Mouse (Mus musculus) CD4-positive, CD25-positive, alpha-beta regulatory T cell, adult 2 months (primary cell): ENCODE results near the gene Polm.
A peak's percentile ranks its signal among the peaks of the same experiment; 100 is the strongest.
"Not testable (repeated sequence)": the region's sequence is repeated elsewhere in the genome, so short reads cannot be mapped to it uniquely, and the experiment has no call there.

ENCODE experiments used
- DNase-seq: peaks from one replicate; pipeline ENCODE4 v3.0.0-alpha.2; 2012; ENCODE audit warnings: low read depth, low spot score

Polm gene

DNA sequence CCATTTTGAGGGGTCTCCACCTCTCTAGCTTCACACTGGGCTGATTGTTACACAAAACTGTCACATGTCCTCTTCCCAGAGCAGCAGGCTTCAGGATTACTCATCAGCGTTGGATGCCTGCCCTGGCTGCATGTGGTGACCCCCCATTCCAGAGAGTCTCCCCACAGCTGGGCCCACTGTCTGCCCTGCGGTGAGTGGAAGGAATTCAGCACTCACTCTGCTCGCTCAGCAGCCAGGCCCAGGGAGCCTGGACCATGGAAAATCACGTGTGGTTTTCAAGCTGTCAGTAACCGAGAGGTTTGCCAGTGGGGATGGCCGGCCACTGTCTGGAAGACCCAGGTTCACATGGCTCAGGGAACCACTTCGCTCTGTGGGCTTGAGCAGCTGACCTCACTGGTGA lies 18.1 kb upstream of the Polm start:
- DNase-seq: no peak

DNA sequence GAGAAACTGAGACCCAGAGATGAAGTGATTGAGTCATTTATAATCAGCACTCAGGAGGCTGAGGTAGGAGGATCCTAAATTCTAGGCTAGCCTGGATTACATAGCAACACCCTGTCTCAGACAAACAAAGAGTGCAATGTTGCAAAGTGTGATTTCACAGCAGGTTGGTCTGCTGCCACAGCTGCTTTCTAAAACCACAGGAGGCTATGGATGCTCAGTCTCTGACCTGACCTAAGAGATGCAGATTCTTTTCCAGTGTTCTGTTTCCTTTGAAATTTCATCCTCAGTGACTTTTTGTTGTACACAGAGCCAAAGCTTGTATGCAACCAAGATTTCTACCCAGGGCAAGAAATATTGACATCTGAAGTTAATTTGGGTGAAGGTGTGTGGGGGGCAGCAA lies 17.7 kb upstream of the Polm start:
- DNase-seq: no peak

DNA sequence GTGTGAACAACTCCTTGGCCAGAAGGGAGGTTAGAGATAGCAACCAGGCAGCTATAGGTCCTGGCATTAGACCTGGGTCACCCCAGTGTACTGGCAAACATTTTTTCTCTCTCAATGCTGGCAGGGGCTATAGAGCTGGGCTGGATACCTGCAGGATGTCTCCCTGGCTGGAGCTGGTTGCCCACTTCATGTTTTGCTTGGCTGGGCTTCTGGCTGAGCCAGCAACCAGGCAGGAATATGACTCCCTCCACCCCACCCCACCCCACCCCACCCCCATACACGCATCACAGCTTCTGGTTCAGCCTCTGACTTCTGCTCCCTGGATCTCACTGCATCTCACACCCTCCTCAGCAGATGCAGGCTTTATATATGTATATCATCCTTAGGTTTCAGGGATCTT lies 14.5 kb upstream of the Polm start:
- DNase-seq: no peak

DNA sequence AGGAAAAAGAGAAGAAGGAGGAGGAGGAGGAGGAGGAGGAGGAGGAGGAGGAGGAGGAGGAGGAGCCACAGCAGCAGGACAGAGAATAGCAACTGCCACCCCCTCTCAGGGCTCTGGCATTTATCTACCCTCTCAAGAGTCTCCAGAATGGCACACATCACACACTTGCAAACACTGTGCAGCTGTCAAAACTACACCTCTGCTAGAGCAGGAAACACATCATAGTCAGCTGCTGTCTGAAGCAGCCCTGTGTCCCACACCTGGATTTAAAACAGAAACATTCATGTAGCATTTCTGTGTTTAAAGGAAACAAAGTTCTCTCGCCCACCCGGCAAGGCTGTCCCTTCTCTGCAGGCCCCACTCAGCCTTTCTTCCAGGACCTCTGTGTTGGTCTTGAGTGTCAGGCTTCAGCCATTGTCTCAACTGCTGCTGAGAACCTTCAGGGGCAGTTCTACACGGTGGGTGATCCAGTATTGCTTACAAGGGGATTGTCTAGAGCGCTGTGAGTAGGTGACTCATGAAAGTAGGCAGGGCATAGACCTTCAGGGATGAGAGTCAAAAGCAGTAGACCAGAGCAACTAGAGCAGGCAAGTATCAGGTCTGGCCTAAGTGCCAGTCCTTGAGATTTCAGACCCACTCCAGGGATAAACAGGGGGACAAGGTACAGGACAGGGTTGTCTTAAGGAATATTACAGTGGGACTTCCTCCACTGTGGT lies 13.4 kb upstream of the Polm start:
- DNase-seq: no peak

DNA sequence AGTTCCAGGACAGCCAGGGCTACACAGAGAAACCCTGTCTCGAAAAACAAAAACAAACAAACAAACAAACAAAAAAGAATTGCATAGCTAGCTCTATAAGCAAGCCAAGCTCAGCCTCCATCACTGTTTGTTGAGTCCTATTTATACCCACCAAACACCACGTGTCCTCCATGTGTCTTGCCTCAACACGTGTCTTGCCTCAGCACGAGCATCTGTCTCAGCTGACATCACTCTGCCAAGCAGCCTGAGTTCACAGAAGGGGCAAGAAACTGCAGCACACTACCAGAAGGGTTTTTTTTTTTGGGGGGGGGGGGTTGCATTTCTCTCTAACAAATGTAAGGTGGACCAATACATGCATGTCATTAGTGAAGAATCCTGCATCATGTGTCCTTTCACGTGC lies 12.6 kb upstream of the Polm start:
- DNase-seq: no peak

DNA sequence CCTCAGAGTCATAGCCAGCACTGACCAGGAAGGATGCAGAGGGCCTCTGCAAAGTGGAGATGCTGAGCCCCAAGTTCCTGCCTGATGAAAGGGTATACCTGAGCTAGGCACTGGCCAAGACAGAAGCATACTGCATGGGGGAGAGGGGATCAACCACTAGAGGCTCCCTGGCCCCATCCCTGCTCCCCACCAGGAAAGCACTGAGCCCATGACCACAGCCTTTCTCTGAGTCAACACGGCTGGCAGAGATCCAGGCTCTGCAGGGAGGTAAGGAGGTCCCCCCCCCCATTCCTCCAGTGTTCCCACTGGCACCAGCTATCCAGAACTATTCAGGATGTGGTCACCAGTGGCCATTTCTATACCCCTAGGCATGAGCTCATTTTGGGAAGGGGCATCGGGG lies 11.5 kb upstream of the Polm start:
- no peak for DNase-seq

DNA sequence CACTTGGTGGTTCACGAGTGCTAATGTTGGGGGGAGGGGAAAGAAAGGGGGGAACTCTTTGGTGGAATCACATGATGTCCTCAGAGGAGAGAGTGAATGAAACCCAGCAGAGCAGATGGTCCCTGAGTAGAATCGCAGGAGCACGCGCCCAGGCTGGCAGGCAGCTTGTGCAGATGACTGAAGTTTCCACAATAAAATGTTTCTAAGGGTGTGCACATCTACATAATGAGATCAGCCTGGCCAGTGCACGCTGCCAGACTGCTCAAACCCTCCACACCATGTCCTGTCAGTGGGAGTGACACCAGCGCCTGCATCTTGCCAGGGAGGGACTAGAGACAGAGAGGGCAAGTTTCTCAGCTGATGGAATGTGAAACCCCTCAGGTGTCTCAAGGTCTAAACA lies 10.9 kb upstream of the Polm start:
- DNase-seq: no peak

DNA sequence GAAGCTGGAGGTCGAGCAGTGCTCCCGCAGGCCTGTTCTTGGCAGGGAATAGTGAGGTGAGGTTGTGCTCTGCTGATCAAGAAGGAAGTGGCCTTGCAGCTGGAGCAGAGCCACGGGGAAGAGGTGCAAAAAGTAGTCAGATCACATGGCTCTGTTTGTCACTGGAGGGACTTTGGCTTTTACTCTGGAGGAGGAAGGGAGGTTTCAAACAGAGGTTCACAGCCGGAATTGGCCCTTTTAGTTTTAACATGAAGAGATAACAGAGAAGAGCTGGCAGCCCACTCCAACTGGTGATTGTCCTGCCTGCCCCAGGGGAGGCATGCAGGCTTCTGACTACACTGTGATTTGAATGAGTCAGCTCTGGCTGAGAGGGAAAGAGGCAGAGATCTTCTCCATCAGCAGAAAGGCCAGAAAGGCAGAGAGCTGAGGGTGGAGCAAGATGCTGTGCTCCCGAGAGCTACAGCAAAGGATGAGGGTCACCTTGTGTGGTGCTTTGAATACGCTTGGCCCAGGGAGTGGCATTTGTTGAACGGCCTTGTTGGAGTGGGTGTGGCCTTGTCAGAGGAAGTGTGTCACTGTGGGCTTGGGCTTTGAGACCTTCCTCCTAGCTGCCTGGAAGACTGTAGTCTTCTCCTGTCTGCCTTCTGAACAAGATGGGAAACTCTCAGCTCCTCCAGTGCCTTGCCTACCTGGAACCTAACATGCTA lies 9.0 kb upstream of the Polm start:
- DNase-seq: no peak

DNA sequence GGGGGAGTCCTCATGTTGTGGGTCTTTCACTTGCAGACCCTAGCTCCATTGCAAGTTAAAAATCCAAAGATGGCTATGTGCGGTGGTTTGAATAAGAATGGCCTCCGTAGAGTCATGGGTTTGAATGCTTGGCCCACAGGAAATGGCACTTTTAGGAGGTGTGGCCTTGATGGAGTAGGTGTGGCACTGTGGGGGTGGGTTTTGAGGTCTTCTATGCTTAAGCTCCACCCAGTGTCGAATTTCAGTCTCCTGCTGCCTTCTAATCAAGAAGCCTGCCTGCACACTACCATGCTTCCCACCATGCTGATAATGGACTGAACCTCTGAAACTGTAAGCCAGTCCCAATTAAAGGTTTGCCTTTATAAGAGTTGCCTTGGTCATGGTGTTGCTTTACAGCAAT lies 5.3 kb upstream of the Polm start:
- DNase-seq: no peak

DNA sequence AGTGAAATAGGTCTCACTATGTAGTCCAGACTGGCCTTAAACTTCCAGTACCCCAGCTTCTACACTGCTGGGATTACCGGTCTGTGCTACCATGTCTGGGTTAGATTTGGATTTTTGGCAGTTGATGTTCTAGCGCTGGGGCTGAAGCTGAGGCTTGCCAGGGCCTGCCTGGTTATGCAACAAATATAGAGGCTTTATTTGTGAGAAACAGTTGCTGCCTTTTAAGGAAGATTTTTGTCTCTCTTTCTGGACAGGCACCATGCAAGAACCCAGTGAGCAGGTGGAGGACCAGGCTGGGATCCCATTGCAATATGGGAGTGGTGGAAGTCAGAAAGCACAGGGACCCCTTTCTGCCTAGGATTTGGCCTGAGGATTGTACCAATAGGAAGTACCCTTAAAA lies 3.9 kb upstream of the Polm start:
- DNase-seq: no peak

DNA sequence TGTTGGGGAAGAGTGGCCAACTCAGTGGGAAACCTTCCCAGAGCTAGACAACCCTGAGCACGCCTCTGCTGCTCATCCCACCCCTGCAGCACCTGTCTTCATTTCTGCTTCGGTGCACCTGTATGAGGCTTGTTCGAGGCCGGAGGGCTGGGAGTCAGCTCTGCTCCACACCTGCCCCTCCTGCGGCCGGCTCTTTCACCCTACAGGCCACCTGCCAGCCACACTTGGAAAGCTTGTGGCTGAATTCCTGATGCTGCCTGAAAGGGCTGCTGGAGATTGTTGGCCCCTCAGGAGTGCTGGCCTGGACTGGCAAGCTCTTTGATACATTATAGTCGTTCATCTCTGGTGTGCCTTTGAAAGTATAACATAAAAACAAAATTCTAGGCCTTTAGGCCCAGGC lies 2.5 kb upstream of the Polm start:
- no peak for DNase-seq

DNA sequence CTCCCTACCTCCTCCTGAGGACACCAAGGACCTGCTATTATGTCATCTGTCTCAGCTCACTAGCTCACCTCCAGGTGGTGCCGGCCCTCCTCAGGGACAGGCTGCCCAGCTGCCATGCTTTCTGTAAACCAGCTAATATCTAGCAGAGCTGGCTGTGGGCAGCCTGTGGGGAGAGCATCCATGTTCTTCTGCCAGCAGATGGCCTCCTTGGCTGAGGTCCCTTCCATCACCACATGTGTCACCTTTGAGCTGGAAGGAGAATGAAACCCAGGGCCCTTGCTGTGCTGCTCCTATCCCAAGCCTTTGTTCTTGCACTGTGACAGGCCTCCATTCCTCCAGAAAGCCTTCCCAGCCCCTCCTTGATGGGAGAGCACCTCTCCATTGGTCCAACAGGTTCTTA lies 1.7 kb downstream of the Polm start:
- peak; percentile 47 for DNase-seq

DNA sequence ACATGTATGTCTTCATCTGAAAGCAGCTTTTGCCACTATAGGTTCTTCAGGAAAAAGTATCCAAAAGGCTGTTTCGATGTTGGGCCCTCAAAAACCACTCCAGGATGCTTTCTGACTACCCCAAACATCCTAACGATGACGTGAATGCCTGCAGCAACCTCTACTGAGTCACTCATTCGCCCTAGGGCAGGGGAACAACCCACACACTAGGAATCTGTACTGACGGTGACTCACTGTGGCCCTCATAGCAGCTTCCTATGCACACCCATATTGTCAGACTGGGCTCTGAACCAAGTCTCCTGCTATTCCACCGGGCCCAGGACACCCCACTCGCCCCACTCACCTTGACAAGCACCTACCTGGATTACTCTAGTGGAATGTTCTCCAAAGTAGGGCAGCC lies 2.8 kb downstream of the Polm start:
- no peak for DNase-seq

DNA sequence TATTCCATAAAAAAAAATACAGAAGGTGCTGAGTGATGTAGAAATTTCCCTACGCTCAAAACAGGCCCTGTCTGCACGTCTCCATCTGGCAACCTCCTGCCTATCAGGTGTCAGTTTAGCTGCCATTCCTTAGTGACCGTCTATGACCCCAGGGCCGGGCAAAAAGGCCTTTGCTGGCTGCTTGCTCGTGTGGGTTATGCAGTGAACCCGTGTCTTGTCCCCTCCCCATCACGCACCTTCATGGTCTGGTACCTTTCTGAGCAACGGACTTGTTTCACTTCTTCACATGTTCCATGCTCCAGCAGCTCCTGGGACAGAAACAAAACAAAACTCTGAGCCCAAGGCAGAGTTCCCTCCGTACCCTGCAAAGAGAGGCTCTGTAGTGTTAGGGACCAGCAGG lies 3.3 kb downstream of the Polm start:
- no peak for DNase-seq

DNA sequence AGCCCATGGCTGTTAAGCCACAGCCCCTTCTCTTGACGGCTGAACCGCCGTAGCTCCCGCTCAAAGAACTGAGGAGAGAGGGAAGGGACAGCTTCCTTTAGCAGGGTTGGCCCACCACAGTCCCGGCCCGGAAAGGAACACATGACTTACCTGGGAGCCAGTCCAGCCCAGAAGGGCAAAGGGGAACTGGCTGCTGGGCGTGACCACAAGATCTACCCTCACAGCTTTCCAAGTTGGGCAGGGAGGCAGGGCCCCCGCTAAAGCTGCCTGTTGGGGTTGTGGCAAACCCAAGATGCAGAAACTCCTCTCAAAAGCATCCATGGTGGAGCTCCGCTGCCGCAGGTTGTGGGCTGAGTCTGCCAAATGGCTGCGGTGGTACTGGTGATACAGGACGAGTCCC lies 8.5 kb downstream of the Polm start:
- no peak for DNase-seq

DNA sequence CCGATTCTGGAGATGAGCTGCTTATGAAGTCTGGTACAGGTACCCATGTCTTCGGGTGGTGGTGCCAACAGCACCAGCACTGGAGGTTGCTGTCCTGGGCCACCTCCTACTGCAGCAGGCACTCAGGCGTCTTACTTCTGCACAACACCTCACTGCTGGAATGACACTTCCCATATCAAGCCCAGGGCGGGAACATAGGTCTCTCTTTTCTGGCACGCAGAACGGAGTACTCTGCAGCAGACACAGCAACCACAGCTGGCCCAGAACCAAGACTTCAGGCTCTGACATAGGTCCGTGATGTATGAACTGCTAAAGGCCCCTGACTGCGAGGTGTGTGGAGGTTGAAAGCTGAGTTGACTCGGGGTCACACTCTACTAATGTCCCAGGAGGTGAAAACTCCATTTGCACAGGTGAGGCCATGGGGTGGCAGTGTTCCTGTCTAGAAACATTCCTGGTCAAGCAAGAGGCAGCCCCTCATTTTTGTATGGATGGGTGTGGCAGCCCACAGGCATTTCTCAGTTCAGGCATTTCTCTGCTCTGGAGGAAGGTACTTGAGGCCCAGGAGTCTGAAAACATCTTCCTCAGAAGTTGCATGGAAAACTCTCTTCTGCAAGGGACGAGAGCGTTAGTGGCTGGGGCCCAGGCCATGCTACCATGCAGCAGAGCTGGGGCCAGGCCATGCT lies 9.2 kb downstream of the Polm start:
- DNase-seq: no peak

DNA sequence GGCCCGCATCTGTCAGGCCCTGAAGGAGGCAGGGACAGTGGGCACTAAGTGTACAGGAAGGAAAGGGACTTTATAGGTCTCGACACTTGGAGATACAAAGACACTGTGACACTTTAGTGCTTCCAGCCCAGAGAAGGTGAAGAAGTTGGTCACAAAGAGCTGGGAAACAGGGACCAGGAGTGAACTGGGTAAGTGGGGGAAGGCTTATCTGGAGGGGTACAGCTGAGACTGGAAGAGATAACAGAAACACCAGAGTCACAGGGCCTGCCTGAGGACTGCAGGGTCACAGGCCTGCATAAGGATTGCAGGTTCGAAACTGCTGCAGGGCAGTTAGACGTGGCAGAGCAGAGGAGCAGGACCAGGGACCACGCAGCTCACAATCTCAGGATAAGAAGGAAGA lies 9.9 kb downstream of the Polm start:
- no peak for DNase-seq

DNA sequence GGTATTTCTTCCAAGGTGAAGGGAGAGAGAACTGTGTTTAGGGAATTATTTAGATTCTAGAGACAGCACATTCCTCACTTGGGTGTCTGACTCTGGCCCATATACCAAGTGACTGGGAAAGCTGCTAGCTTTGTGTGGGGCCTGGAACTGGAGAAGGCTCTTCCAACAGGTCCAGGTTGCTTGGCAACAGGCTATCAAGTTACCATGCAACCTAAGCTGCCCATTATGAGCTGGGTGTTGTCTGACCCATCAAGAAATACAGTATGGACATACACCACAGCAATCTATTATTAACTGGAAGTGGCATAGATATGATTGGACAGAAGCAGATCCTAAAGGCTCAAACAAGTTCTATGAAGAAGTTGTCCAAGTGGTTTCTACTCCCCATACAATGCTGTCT lies 12.4 kb downstream of the Polm start:
- no peak for DNase-seq

DNA sequence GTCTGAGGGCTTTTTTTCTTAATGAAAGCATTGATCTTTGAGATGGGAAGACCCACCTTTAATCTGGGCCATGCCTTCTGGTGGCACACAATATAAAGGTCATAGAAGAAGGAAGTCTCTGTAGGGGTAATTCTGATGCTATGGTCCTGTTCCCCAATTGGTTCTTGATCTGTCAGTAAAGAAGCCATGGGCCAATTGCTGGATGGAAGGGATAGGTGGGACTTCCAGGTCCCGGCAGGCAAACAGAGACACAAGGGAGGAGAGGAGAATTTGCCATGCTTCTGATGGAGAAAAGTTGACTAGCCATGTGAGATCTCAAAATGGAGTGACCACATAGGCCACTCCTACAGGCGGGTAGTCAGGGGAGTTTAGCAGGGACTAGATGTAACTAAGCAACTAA lies 18.6 kb downstream of the Polm start:
- no peak for DNase-seq

DNA sequence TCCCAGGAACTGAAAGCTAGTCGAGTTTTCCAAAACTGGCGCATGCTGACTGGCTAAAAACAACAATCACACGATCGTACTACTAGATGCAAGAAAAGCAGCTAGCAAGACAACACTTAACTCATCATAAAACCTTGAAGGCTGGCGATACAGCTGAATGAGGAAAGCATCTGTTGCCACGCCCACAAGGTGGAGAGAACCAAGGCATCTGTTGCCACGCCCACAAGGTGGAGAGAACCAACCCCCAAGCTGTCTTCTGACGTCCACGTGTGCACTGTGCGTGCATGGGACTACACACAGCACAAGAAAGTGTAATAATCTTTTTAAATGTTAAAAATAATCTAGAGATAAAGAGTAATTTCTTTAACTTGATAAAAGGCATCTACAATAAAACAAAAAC lies 24.4 kb downstream of the Polm start:
- DNase-seq: no peak

DNA sequence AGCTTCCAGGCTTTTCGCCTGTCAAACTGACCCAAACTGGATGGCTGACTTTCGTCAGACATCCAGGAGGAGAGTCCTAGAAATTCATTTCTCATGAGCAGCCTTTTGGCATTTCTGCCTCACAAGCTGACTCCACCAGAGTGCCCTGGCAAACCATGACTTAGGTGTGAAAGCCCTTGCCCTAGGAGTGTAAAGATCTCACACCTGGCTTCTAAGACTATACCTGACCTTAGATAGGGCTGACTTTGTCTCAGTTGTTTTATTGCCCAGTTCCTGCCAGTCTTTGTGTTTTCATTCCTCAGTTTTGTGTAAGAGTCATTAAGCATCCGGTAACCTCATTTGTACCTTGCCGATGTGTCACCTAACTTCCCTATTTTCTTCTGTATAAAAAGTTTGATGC lies 28.3 kb downstream of the Polm start:
- DNase-seq: not testable (repeated sequence)

DNA sequence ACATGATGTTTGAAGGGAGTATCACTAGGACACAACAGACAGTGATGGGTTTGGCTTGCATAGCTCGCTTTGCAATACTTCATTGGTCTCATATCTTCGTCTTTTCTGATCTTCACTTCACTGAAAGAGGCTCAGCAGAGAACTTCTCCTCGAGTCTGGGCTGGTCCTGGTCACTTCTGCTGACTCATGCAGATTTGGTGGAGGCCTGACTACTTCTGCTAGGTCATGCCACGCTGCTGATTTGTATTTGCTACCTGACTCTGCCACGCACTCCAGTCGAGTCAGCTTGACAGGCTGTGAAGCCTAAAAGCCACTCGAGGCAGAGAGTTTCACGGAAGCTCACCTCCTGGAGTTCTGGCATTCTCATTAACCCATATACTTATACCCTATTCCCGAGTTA lies 29.9 kb downstream of the Polm start:
- DNase-seq: no peak

DNA sequence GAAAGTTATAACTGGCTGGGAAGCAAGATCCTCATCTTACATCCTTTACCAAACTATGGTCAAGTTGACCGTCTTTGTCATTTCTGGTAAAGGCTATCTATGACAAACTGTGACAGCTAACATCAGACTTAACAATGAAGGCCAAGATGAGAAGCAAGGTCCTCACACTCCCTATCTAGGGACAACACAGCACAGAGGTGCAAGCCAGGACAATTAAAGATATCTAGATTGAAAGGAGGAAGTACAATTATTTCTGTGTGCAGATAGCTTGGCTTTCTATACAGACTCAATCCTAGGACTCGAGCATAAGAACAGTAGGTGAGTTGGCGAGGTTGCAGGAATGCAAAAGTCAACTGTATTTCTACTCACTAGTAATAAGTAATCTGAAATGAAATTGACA lies 32.1 kb downstream of the Polm start:
- DNase-seq: no peak
